Comparison of ENCODE assay signal across 10 mouse cellular contexts in the genomic region with DNA sequence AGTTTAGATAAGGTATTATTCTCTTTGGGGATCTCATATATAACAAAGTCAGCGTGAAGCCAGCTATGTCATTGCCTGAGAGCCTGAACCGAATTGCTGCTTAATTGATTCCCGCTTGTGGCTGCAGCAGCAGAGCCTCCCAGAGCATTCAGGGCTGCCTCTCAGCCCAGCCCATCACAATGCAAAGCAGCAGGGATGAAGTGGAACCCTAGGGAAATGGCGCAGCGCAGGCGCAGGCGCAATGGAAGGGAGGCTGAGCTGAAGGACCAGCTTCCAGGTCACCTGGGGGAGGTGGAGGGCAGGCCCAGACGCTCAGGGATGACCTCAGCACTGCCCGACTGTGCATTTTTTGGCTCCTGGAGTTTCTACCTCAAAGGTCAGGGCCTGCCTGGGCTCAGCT. TPM values are rescaled to one million over a fixed set of nuclear protein-coding genes. Genes with fewer than 3 reads are reported as not detected.
DNase-seq lines count a peak whose midpoint lies in the region; ATAC-seq and TF ChIP-seq lines count a peak whose summit lies in the region.
"Had no signal": no experiment of that assay in that cellular context is flagged by ENCODE, and none has a peak within 500 bp of the region (broad histone marks: within the 10 kb centered on the region; RNA-seq: fewer than 3 reads in every experiment).

No protein-coding gene starts in this region.

- WGBS in forebrain, embryonic 13.5 days, result 3% methylated on average over 9 of the region's 9 CpGs
- 14% methylated on average over 9 of the region's 9 CpGs for WGBS in limb, embryonic 13.5 days
- 28% methylated on average over 9 of the region's 9 CpGs for WGBS in intestine, embryonic 15.5 days

- no peaks in the 10 kb centered on the region for H3K27me3 ChIP-seq in testis, adult 2 months (ENCODE audit: control insufficient read depth, insufficient read depth, low read length)
- H3K27me3 ChIP-seq in forebrain, embryonic 13.5 days, result no peaks in the 10 kb centered on the region
- H3K27me3 ChIP-seq in limb, embryonic 13.5 days, result no peaks in the 10 kb centered on the region
- no peaks in the 10 kb centered on the region for H3K27me3 ChIP-seq in intestine, embryonic 15.5 days (replicated peaks)

- no peak overlapping the region for H3K27ac ChIP-seq in testis, adult 2 months (ENCODE audit: control insufficient read depth, insufficient read depth, low read depth, low read length)
- H3K27ac ChIP-seq in forebrain, embryonic 13.5 days, result no peak overlapping the region
- H3K27ac ChIP-seq in limb, embryonic 13.5 days, result no peak overlapping the region
- H3K27ac ChIP-seq in intestine, embryonic 15.5 days, result no peak overlapping the region

- no peak overlapping the region for H3K9ac ChIP-seq in forebrain, embryonic 13.5 days
- no peak overlapping the region for H3K9ac ChIP-seq in limb, embryonic 13.5 days
- no peak overlapping the region for H3K9ac ChIP-seq in intestine, embryonic 15.5 days

- H3K4me1 ChIP-seq in testis, adult 2 months (ENCODE audit: control insufficient read depth, insufficient read depth, low read length), result peaks cover 4% of the 10 kb centered on the region
- H3K4me1 ChIP-seq in forebrain, embryonic 13.5 days, result peaks cover 4% of the 10 kb centered on the region
- H3K4me1 ChIP-seq in limb, embryonic 13.5 days, result 0 out of 2 replicates have a peak, but pooled peaks cover 2% of the 10 kb centered on the region
- no peaks in the 10 kb centered on the region for H3K4me1 ChIP-seq in intestine, embryonic 15.5 days (replicated peaks)

- TF ChIP-seq CTCF in testis, adult 2 months (IDR thresholded peaks at IDR 0.05; ENCODE audit: control insufficient read depth, insufficient read depth, insufficient replicate concordance, low read depth, low read length), result no peak

- peak overlapping the region; percentile 11; the same call in 1 of the 2 replicates for H3K4me3 ChIP-seq in testis, adult 2 months (ENCODE audit: control insufficient read depth, low read depth, low read length)
- H3K4me3 ChIP-seq in forebrain, embryonic 13.5 days, result no peak overlapping the region
- no peak overlapping the region for H3K4me3 ChIP-seq in limb, embryonic 13.5 days
- no peak overlapping the region for H3K4me3 ChIP-seq in intestine, embryonic 15.5 days (replicated peaks)

- DNase-seq in testis, postnatal 10 days (ENCODE audit: low spot score), result no peak
- DNase-seq in testis, postnatal 14 days (ENCODE audit: low spot score), result peak; percentile 40
- no peak for DNase-seq in left cerebral cortex, adult 9 months (ENCODE audit: low spot score in 2 of 2)
- DNase-seq in adrenal gland, adult 18-20 months (ENCODE audit: low spot score in 2 of 2), result no peak
- DNase-seq: heart, postnatal 14 days had no signal

- peak; percentile 69 for ATAC-seq in forebrain, embryonic 13.5 days
- peak; percentile 32; the same call in 1 of the 2 replicates for ATAC-seq in limb, embryonic 13.5 days (ENCODE audit: low FRiP score, low read depth)
- ATAC-seq in intestine, embryonic 15.5 days, result no peak

- H3K9me3 ChIP-seq in forebrain, embryonic 13.5 days (replicated peaks), result no peaks in the 10 kb centered on the region
- no peaks in the 10 kb centered on the region for H3K9me3 ChIP-seq in limb, embryonic 13.5 days
- no peaks in the 10 kb centered on the region for H3K9me3 ChIP-seq in intestine, embryonic 15.5 days
- H3K9me3 ChIP-seq: G1E had no signal

- peak overlapping the region; percentile 33; the same call in 1 of the 2 replicates for H3K4me2 ChIP-seq in forebrain, embryonic 13.5 days
- no peak overlapping the region for H3K4me2 ChIP-seq in limb, embryonic 13.5 days (replicated peaks)
- no peak overlapping the region for H3K4me2 ChIP-seq in intestine, embryonic 15.5 days (replicated peaks)

- peak; percentile 20; the same call in 1 of the 2 replicates for TF ChIP-seq POLR2A in testis, adult 2 months (IDR thresholded peaks at IDR 0.05; ENCODE audit: control insufficient read depth, low read depth, low read length)

- H3K36me3 ChIP-seq in testis, adult 2 months (ENCODE audit: control insufficient read depth, insufficient read depth, low read length), result no peaks in the 10 kb centered on the region
- no peaks in the 10 kb centered on the region for H3K36me3 ChIP-seq in forebrain, embryonic 13.5 days (ENCODE audit: poor library complexity, severe bottlenecking)
- H3K36me3 ChIP-seq in limb, embryonic 13.5 days, result no peaks in the 10 kb centered on the region
- H3K36me3 ChIP-seq in intestine, embryonic 15.5 days, result no peaks in the 10 kb centered on the region
- H3K36me3 ChIP-seq: G1E had no signal

RNA-seq across cellular contexts. Expression of gene Atic, which starts 49.7 kb away (rescaled TPM):
- polyA plus RNA-seq in testis, adult 2 months (2012; rRNA removed), result 6.6 and 7.8 TPM in 2 replicates
- polyA plus RNA-seq in forebrain, embryonic 13.5 days (2015; fragmentation: Nextera tagmentation; extraction: Ambion mirVana), result 38.7 and 42.3 TPM in 2 replicates
- polyA plus RNA-seq in limb, embryonic 13.5 days (2015; fragmentation: Nextera tagmentation; extraction: Ambion mirVana), result 71.4 and 73.8 TPM in 2 replicates
- polyA plus RNA-seq in intestine, embryonic 15.5 days (2015; fragmentation: Nextera tagmentation; extraction: Ambion mirVana), result 80.0 and 83.3 TPM in 2 replicates
- total RNA-seq in adrenal gland, adult 18-20 months (2021), result 10 to 100 TPM; 53.6 to 59.2 TPM
